Mouse (Mus musculus) adrenal gland, adult 2 months (tissue): ENCODE results near the gene Slc25a16. TPM values are rescaled to one million over a fixed set of nuclear protein-coding genes. Genes with fewer than 3 reads are reported as not detected.

Source experiments
- polyA plus RNA-seq: library from polyadenylated mRNA; depleted of rRNA; stranded (reverse); fragments of >200 nt; gene quantifications from 2 replicates; pipeline ENCODE4 v1.2.3, GENCODE M21; 2012; rRNA removed
- total RNA-seq, 2 experiments: library from RNA; stranded (reverse); gene quantifications; 2 replicates each; pipeline ENCODE4 v1.2.3; 2021

The Slc25a16 gene
- total and polyA plus RNA-seq, 3 experiments, result 42.9 to 46.5 (median 44.6) TPM

Other genes with a start within 250 kb of the Slc25a16 start
- gene Stox1, start 194.5 kb upstream of the Slc25a16 start, total RNA-seq, result 1 to 10 TPM in 1 of 2 experiments, under 1 TPM in 1; 0.61 to 1.1 TPM
- gene Stox1, start 194.5 kb upstream of the Slc25a16 start, polyA plus RNA-seq, result 0.18 TPM in 1 of 2 replicates, not detected in the other
- gene Ccar1, start 128.3 kb upstream of the Slc25a16 start, total RNA-seq, result 100 to 1,000 TPM in 1 of 2 experiments, 10 to 100 TPM in 1; 48.2 to 114 TPM
- gene Ccar1, start 128.3 kb upstream of the Slc25a16 start, polyA plus RNA-seq, result 32.4 and 49.1 TPM in 2 replicates
- gene Tet1, start 11.6 kb upstream of the Slc25a16 start, total RNA-seq, result 1 to 10 TPM; 2.7 to 3.0 TPM
- 0.44 and 0.52 TPM in 2 replicates for gene Tet1, start 11.6 kb upstream of the Slc25a16 start, polyA plus RNA-seq
- gene Dna2, start 26.4 kb downstream of the Slc25a16 start, total RNA-seq, result 1 to 10 TPM in 1 of 2 experiments, under 1 TPM in 1; 0.83 to 1.2 TPM
- 0.48 and 0.61 TPM in 2 replicates for gene Dna2, start 26.4 kb downstream of the Slc25a16 start, polyA plus RNA-seq
- gene Rufy2, start 59.6 kb downstream of the Slc25a16 start, total RNA-seq, result 10 to 100 TPM; 11.2 to 16.3 TPM
- gene Rufy2, start 59.6 kb downstream of the Slc25a16 start, polyA plus RNA-seq, result 1.9 and 2.1 TPM in 2 replicates
- 10 to 100 TPM; 40.3 to 42.4 TPM for gene Hnrnph3, start 103.6 kb downstream of the Slc25a16 start, total RNA-seq
- gene Hnrnph3, start 103.6 kb downstream of the Slc25a16 start, polyA plus RNA-seq, result 2.4 and 3.7 TPM in 2 replicates
- gene Pbld2, start 103.7 kb downstream of the Slc25a16 start, total RNA-seq, result 1 to 10 TPM; 3.1 to 3.9 TPM
- gene Pbld2, start 103.7 kb downstream of the Slc25a16 start, polyA plus RNA-seq, result 0.87 and 1.4 TPM in 2 replicates
- 1 to 10 TPM; 2.0 to 3.0 TPM for gene Pbld1, start 139.5 kb downstream of the Slc25a16 start, total RNA-seq
- 0.40 and 0.90 TPM in 2 replicates for gene Pbld1, start 139.5 kb downstream of the Slc25a16 start, polyA plus RNA-seq
- not detected for gene Atoh7, start 179.0 kb downstream of the Slc25a16 start, total RNA-seq
- gene Atoh7, start 179.0 kb downstream of the Slc25a16 start, polyA plus RNA-seq, result 0.10 TPM in 1 of 2 replicates, not detected in the other